Mouse (Mus musculus) heart, postnatal 10 days (tissue): ENCODE results near the gene Rrnad1. TPM values are rescaled to one million over a fixed set of nuclear protein-coding genes. Genes with fewer than 3 reads are reported as not detected.

Source experiments
- DNase-seq, 2 experiments: peaks; one replicate each; pipeline ENCODE4 v3.0.0; 2021
- intact Hi-C: fragments of 180-260 bp; cut with DNase I; formaldehyde crosslinking; loops from one replicate; pipeline ENCODE4 v1.15.1; 2025
- total RNA-seq, 2 experiments: library from RNA; stranded (reverse); gene quantifications; 2 replicates each; pipeline ENCODE4 v1.2.3; 2021

Gene Rrnad1
- 1 to 10 TPM; 6.8 to 7.0 TPM for total RNA-seq

DNA sequence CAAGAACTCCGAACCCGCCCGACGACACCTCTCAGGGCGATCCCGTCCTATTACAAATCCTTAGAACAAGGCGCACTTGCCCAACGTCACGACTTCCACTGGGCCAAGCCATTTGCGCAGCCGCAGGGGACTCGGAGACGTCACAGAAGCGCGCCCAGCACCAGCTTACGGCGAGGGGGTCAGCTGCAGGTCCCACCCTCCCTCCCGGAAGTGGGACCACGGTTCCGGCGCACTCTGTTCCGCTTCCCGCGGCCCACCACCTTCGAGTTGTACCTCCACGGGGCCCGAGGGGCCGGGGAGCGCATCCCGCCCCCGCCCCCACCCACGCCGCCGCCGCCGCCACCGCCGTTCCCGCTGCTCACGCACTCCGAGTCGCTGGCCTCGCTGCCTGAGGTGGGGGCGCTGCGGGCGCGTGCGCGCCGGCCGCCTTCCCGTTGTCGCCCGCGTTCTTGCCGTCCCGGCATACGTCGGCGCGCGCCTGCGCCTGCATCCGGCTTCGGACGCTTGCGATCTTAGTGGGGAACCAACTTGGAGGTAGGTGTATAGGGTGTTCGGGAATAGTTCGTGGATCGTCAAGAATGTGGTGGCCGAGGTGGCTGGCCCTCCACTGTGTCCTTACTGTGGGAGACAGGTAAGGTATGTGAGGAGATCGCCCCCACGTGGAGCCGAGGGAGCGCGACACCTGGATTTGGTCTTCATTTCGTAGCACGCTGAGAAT is at the start of gene Rrnad1, which contains the start of gene Isg20l2:
Rrnad1 (minus strand) TSS at position 640 of the 718 bp plus-strand sequence.
Isg20l2 (plus strand) TSS at position 237 of the 718 bp plus-strand sequence.
- DNase-seq: peak; percentile 98 to 99
- intact Hi-C loops: no loop called here

DNA sequence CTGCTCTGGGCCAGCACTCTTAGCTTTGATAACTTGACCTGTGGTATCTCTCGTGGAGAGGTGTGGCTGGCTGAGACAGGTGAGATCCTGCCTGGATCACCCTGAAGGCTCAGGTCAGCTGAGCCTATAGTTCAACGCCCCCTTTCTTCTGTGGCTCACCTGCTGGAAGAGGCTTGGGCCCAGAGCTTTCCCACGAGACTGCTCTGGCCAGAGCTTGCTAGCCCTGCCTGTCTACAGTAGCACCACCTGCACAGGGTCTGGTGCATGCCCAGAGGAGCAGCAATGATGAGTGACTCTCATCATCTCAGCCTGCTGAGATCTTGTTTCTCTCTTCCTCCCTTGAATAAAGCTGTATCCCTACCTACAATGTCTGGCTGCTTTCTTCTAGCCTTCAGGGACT is 49.6 kb upstream of the Rrnad1 start:
- intact Hi-C loops: no loop called here
- no peak for DNase-seq

DNA sequence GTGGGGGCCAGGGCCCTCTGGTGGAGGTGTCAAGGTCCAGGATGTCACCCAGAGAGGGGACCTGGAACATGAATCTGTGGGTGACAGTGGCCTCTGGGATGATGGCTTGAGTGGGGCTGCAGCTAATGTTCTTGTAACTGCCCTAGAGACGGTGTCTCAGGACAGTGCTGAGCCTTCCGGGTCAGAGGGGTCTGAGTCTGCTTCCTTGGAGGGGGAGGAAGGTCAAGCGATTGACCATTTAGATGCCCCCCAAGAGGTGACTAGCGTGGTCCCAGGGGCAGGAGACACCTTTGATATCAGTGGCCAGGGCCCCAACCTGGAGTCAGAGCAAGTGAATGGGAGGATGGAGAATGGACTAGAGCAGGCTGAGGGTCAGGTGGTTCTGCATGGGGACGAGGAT is 49.0 kb upstream of the Rrnad1 start:
- intact Hi-C loops: no loop called here
- no peak for DNase-seq

DNA sequence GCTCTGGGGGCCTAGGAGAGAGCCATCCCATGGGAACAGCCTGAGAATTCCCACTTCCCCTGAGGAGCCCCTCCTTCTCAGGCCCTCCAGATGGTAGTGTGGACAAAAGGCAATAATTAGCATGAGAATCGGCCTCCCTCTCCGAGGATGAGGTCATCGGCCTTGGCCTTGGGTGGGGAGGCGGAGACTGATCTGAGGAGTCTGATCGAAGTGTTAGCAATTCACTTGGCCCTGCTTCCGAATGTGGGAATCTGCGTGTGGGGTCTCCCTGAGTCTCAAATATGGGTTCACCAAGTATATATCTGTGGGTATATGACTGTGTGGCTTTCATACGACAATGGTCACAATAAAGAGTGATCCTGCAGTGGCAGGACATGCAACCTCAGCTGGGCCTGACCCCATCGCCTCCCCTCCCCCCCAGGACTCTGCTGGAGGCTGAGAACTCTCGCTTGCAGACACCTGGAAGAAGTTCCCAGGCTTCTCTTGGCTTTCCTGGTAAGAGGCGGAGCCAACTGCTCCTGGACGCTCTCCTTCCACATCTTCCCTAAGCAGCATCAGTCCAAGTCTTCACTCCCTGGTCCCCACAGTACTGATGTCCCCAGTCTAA is 44.0 kb upstream of the Rrnad1 start:
- intact Hi-C loops: no loop called here
- peak; percentile 63 to 65 for DNase-seq

DNA sequence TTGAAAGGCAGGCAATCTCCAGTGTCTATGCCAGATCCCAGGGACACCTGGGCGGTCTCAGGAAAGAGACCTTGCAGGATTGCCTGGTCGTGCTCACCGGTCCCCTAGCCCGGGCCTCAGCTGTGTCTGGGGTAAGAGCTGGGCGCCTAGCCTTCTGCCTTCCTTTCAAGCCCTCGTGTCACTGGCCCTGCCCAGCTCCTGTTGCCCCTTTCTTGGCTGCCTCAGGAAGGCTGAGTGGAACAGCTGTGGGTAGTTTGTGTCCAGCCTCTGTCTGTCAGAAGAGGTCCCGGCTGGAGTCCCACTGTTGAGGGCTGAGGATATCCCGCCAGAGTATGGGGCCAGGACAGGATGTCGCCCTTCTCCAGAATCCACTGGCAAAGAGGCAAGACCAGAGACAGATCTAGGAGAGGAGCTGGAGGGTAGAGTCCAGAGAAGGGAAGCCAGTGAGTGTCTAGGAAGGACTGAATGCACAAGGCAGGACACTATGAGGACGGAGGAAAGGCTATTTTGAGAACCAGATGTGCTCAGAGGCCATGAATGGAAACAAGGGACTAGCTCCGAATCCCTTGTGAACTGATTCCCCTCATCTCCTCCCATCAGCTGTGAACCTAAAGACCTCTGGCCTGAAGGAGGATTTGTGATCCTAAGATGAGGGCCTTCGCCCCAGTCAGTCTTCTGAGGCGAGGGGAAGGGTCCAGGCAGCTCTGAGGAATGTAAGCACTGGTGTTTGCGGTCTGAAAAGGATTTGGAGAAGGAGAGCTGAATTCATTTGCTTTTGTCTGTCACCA is 43.3 kb upstream of the Rrnad1 start:
- intact Hi-C loops: no loop called here
- DNase-seq: no peak

DNA sequence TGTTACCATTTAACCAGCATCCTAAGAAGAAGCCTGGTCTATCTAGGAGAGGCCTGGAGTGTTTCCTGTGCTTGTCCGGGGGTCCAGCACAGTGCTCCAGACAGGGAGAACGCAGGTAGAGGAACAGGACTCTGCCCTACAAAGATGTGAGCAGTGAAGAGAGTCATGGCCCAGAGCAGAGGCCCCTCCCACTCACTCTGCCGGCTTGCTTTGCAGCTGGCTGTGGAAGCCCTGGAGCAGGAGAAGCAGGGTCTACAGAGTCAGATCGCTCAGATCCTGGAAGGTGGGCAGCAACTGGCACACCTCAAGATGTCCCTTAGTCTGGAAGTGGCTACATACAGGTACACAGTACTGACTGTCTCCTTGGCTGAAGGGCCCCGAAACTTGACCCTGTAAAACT is 42.3 kb upstream of the Rrnad1 start:
- DNase-seq: no peak
- intact Hi-C loops: no loop called here

DNA sequence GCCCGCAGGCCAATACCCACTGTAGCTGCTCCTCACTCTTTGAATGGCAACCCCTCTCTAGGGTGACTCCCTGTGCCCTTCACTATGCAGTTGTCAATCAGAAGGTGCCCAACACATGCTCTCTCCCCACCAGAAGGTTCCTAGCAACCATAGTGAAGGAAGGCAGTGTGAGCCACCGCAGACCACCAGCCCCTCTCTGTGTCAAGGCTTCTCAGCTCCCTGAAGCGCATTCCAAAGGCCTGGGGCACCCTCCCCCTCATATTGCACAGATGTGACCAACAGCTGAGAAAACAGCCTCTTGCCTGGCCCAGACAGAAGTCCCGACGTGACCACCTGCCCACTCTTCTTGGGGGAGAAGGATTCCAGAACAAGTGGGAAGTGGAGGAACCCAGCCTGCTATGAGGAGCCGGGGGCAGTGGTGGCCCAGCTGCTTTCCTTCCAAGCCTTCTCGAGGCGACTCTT is 41.7 kb upstream of the Rrnad1 start:
- intact Hi-C loops: no loop called here
- no peak for DNase-seq

DNA sequence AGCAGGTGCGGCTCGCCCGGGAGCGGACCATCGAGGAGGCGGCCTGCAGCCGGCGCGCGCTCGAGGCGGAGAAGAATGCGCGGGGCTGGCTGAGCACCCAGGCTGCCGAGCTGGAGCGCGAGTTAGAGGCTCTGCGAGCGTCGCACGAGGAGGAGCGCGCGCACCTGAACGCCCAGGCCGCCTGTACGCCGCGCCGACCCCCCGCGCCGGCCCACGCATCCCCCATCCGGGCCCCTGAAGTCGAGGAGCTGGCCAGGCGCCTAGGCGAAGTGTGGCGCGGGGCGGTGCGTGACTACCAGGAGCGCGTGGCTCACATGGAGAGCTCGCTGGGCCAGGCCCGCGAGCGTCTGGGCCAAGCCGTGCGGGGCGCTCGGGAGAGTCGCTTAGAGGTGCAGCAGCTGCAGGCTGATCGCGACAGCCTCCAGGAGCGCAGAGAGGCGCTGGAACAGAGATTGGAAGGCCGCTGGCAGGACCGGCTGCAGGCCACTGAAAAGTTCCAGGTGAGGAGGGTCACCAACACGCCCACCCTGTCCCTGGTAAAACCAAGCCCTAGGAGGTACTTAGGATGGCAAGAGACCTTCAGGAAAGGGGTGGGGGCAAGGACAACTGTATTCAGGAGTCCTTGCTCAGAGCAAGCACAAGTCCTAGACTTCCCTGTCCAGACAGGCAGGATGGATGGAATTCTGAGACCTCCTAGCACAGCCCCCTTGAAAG is 41.1 kb upstream of the Rrnad1 start:
- peak in 1 of 2 experiments; percentile 34 for DNase-seq
- intact Hi-C loops: loop anchor here (1.0 kb wide), 1 partner anchor 100 kb away; no protein-coding TSS in a partner anchor

DNA sequence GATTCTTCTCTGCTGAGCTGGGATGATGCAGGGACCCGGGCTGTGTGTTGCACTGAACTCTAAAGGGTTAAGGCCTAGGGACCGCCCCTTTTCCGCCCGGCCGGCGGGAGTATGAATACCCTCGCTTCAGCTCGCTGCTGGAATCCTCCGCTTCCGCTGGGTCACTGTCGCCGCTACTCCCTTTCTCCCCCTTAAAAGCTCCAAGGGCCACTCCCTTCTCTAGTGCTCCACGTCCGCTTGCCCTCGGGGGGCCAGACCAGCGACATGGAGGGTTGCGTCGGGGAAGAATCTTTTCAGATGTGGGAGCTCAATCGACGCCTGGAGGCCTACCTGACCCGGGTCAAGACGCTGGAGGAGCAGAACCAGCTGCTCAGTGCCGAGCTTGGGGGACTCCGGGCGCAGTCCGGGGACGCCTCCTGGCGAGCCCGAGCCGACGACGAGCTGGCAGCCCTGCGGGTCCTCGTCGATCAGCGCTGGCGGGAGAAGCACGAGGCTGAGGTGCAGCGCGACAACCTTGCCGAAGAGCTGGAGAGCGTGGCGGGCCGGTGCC is 40.5 kb upstream of the Rrnad1 start, which contains the start of gene Nes:
Nes (plus strand) TSS at position 140 of the 550 bp plus-strand sequence.
- intact Hi-C loops: loop anchor here (1.0 kb wide), 2 partner anchors 16 to 100 kb away; no protein-coding TSS in a partner anchor
- DNase-seq: peak; percentile 83 to 84

DNA sequence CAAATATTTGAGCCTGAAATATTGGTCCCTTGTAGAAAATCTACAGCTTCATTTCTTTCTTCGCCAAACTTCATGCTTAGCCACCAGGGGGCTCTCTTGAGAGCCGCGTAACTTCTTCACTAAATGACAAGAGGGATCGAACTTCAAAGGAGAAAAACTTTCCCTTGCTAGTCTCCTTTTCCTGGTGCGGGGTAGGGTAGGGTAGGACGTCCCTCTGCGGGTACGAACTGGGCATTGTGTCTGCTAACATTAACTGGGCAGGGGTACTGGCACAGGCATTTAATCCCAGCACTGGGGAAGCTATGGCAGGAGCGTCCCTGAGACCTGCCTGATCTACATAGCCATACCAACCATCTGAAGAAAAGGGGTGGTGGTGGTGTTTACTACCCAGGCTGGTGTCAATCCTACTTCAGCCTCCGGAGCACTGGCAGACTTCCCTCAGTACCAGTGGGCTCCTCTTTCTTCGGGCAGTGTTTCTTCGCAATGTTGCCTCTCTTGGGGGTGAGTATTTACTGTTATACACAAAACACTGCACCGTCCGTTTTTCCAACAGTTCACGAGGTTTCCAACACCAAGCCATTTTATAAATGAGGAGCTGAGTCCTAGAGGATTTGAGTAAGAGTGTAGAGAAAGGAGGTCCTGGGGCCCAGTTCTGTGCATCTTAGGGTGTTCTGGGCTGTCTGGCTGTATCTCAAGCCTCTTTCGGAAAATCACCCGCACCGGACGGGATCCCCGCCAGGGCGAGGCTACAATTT is 39.8 kb upstream of the Rrnad1 start:
- intact Hi-C loops: loop anchor here (1.0 kb wide), 1 partner anchor 17 kb away; no protein-coding TSS in a partner anchor
- peak; percentile 73 to 84 for DNase-seq

DNA sequence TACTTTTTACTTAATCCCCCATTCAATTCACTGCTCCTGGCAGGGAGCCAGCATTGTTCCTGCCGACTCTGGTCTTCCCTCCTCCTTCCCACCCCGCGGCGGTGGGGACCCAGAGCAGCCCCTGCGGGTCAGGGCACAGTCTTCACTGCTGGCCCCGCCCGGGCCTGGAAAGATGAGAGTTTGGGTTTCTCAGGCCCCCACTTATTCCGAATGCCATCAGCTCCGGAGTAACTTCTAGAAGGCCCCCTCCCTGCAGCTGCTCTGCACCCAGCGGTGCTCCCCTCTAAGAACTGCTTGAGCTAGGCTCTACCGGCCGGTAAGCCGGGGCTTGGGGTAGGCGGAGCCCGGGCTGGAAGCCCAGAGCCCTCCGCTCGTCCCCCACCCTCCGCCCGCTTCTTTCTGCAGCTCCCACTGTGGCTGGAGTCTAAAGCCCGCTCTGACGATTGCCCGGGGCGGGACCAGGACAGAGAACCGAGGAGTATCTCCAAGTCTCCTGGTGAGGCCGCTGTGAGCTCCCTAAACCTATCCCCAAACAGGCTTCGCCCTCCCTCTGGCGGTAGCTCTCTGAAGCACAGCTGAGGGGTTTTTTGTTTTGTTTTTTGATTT is 30.2 kb upstream of the Rrnad1 start:
- intact Hi-C loops: loop anchor here (1.0 to 5.0 kb wide), 2 partner anchors 25 to 37 kb away; no protein-coding TSS in a partner anchor
- peak; percentile 93 for DNase-seq

DNA sequence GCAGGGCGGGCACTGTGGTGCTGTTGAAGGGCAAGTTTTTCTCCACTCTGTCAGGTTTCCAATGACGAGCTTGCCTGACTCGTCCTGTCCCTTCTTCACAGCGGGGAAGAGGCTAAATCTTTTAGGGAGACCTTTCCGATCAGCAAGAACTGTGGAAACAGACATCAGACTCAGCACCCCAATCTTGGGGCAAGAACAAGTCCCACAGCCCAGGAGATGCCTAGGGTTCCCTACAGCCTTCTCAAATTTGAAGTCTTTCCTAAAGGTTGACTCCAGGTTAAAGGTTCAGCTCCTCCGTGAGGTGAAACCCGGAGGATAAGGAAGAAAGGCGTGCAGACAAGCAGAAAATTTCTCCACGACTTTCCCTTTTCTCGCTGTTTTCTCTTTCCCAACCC is 29.7 kb upstream of the Rrnad1 start:
- DNase-seq: no peak
- intact Hi-C loops: loop anchor here (5.0 kb wide), 1 partner anchor 37 kb away; no protein-coding TSS in a partner anchor

DNA sequence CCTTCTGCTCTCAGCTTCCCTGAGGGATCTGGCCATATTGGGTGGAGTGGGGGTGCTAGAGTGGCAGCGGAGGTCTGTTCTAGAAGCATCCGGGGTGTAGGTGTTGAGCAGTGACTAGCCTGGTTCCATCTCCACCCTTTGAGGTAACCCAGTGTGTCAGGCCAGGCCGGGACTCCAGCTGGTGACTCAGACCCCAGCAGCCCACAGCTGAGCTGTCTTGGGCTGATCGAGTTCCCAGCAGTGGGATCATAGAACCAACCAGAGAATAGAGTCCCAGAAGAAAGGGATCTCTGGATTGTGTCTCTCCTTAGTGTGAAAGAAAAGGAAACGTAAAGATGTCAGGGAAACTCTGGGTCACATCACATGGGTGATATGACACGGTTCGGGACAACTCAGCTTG is 28.9 kb upstream of the Rrnad1 start:
- DNase-seq: no peak
- intact Hi-C loops: no loop called here

DNA sequence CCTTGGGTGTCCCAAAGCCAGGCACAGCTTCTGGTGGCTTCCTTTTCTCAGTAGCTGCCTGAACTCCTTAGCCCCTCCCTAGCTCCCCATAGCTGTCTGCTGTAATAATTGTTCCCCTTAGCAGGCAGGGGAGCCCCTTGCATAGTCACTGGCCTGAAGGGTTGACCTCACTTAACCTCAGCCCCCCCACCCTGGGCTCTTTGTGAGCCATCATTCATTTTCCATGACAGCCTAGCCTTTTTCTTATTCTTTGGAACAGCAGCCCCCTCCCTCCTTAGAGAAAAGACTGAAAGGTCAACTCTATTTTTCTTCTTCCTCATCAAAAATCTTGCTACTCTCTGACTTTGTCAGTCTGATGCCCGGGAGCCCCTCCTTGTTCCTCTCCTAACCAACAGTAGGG is 28.4 kb upstream of the Rrnad1 start:
- DNase-seq: no peak
- intact Hi-C loops: no loop called here

DNA sequence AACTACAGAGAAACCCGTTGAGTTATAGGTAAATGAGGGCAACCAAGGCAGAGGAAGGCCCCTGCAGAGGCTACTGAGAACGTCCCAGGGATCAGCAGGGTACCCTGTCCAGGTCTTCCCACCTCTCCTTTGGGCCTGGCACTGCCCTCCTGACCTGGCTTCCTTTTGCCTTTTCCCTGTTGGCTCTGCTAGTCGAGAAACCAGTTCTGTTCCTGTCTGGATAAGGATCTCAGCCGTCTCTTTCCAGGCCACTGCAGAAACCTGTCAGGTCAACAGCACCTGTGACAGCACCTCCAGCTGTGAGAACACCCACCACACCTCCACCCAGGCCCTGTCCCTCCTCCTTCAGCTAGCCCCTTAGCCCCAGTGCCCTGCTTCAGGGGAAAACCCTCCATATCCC is 28.0 kb upstream of the Rrnad1 start:
- no peak for DNase-seq
- intact Hi-C loops: no loop called here

DNA sequence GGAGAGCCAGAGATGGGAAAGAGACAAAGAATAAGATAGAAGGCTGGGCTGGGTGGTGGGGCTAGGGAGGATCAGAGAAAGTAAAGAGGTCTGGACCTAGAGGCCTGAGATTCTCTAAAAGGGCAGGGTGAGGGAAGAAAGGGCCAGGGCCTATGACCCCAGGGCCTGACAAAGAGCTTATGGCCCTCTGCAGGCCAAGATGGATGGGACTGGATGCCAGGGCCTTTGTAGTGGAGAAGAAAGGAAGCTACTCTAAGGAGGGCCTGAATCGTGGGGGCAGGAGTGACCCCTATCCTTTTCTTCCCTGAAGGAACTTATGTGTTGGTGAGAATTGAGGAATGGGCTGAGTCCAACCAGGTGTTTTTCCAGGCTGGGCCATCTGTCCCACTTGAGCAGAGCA is 27.5 kb upstream of the Rrnad1 start:
- DNase-seq: no peak
- intact Hi-C loops: no loop called here

DNA sequence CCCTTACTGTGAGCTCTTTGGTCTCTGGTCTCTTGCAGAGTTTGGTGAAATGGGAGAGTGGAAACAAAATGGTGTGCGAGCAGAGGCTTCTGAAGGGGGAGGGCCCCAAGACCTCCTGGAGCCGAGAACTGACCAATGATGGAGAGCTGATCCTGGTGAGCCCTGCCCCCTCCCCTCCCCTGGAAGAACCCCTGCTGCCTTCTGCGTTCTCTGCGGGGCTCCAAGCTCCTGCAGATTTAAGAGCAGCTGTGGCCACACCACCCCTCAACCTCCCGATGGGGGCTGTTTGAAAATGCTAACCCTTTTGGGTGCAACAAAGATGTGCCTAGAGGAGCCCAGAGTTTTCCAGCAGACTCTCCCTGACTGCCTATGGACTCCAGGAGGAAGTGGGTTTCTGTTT is 21.9 kb upstream of the Rrnad1 start:
- intact Hi-C loops: no loop called here
- DNase-seq: no peak

DNA sequence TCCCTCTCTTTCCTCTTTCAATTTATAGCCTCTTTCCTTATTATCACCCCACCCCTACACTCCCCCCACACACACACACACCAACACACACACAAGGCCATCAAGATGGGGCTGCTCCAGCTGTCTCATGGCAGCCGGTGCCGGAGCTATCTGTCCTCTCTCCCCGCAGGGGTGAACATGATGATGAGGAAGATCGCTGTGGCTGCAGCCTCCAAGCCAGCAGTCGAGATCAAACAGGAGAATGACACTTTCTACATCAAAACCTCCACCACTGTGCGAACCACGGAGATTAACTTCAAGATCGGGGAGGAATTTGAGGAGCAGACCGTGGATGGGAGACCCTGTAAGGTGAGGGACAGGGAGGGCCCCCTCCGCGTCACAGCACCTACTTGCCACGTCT is 21.4 kb upstream of the Rrnad1 start:
- intact Hi-C loops: no loop called here
- no peak for DNase-seq

DNA sequence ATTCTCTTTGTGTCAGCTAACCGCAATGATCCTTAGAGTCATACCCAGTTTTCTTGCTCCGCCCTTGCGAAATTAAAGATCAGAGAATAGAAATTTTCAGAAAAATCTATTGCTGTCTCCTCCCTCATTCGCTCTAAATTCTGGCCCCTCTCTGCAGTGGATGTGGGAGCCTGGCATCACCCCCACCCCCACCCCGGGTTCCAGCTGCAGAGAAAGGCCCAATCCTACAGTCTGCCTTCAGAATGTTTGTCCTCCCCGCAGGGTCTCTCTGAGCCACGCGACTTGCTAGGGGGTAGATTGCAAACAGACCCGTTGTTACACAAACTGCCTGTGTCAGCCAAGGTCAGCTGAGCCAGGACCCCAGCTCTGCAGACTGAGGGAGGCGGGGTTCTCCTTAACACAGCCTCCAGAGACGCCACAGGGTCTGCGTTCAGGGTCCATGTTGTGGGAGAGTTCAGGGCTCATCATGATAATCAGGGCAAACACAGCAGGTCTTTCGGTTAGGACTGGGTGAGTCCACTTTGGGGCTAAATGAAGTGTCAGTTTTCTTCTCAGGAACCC is 19.5 kb upstream of the Rrnad1 start:
- DNase-seq: no peak
- intact Hi-C loops: no loop called here
